Comparison of ENCODE assay signal across 8 mouse cellular contexts in genomic region chr13:100651439-100652186, GRCm38 (mm10). TPM values are rescaled to one million over a fixed set of nuclear protein-coding genes. Genes with fewer than 3 reads are reported as not detected.
DNase-seq lines count a peak whose midpoint lies in the region; ATAC-seq lines count a peak whose summit lies in the region.

Taf9 (plus strand) TSS chr13:100651579.

- H3K36me3 ChIP-seq in liver, embryonic 11.5 days (ENCODE audit: control insufficient read depth, insufficient read depth, low read length) = peaks cover 5% of the 10 kb centered on the region
- H3K36me3 ChIP-seq in stomach, embryonic 15.5 days = peaks cover 7% of the 10 kb centered on the region; the same call in 1 of the 2 replicates

- peaks cover 5% of the 10 kb centered on the region for H3K4me1 ChIP-seq in liver, embryonic 11.5 days (replicated peaks; ENCODE audit: control insufficient read depth, insufficient read depth, low read length)
- H3K4me1 ChIP-seq in stomach, embryonic 15.5 days = peaks cover 7% of the 10 kb centered on the region; the same call in 1 of the 2 replicates

- peak within 1 kb of the TSS; percentile 78 for H3K4me3 ChIP-seq in liver, embryonic 11.5 days (ENCODE audit: low read depth, low read length)
- H3K4me3 ChIP-seq in stomach, embryonic 15.5 days (replicated peaks) = peak within 1 kb of the TSS; percentile 89

- under 1% methylated on average over 62 of the region's 63 CpGs for WGBS in liver, embryonic 11.5 days
- 1% methylated on average over 57 of the region's 63 CpGs for WGBS in stomach, embryonic 15.5 days

- H3K9me3 ChIP-seq in liver, embryonic 11.5 days (ENCODE audit: control insufficient read depth, low read length) = no peaks in the 10 kb centered on the region
- no peaks in the 10 kb centered on the region for H3K9me3 ChIP-seq in stomach, embryonic 15.5 days

- peak within 1 kb of the TSS; percentile 71 for H3K9ac ChIP-seq in liver, embryonic 11.5 days (ENCODE audit: low read depth, low read length)
- H3K9ac ChIP-seq in stomach, embryonic 15.5 days = peak within 1 kb of the TSS; percentile 86

- ATAC-seq in liver, embryonic 11.5 days (replicated peaks; ENCODE audit: low FRiP score) = peak; percentile 65
- ATAC-seq in stomach, embryonic 15.5 days (ENCODE audit: insufficient read depth, low FRiP score, low read depth) = peak; percentile 73

- peak within 1 kb of the TSS; percentile 86 for H3K4me2 ChIP-seq in liver, embryonic 11.5 days
- H3K4me2 ChIP-seq in stomach, embryonic 15.5 days = peak within 1 kb of the TSS; percentile 74

- peak; percentile 7 for DNase-seq in embryo, embryonic 11 days
- DNase-seq in embryo, embryonic 9.5 days (ENCODE audit: extremely low spot score) = no peak
- DNase-seq in thymus, postnatal 0 days (ENCODE audit: low spot score) = no peak
- no peak for DNase-seq in thymus, postnatal 36 days
- no peak for DNase-seq in heart, postnatal 4 days
- DNase-seq in liver, embryonic 11.5 days (ENCODE audit: low spot score) = no peak
- no peak for DNase-seq in ovary, postnatal 10 days (ENCODE audit: low spot score)

- peak within 1 kb of the TSS; percentile 86 for H3K27ac ChIP-seq in liver, embryonic 11.5 days (ENCODE audit: low read depth, low read length)
- peak within 1 kb of the TSS; percentile 97 for H3K27ac ChIP-seq in stomach, embryonic 15.5 days

- H3K27me3 ChIP-seq in liver, embryonic 11.5 days (replicated peaks; ENCODE audit: control insufficient read depth, insufficient read depth, low read length) = no peaks in the 10 kb centered on the region
- no peaks in the 10 kb centered on the region for H3K27me3 ChIP-seq in stomach, embryonic 15.5 days (replicated peaks)

RNA-seq across cellular contexts. Expression of gene Taf9, which starts in this region (rescaled TPM):
- 50.4 and 55.8 TPM in 2 replicates for polyA plus RNA-seq in thymus, postnatal 0 days (2015; fragmentation: Nextera tagmentation; extraction: Ambion mirVana)
- total RNA-seq in heart, postnatal 4 days (2021) = 10 to 100 TPM; 19.8 to 20.3 TPM
- 25.1 and 26.0 TPM in 2 replicates for polyA plus RNA-seq in liver, embryonic 11.5 days (2014; fragmentation: Nextera tagmentation; extraction: Ambion mirVana)
- polyA plus RNA-seq in stomach, embryonic 15.5 days (2015; fragmentation: Nextera tagmentation; extraction: Ambion mirVana) = 8.5 and 11.3 TPM in 2 replicates
